Mouse (Mus musculus): ENCODE results near the gene Arrb2. TPM values are rescaled to one million over a fixed set of nuclear protein-coding genes. Genes with fewer than 3 reads are reported as not detected.

Arrb2 gene
- polyA plus RNA-seq, 1 experiment = 39.6 TPM

- Histone ChIP-seq H3K9ac (ENCODE audit: low read depth, poor library complexity, severe bottlenecking) (no peak overlapping the region), H3K9me3 (replicated peaks; ENCODE audit: control insufficient read depth, insufficient read depth, low read length, poor library complexity, severe bottlenecking) (no peaks in the 10 kb centered on the region), H3K27me3 (ENCODE audit: control insufficient read depth, insufficient read depth, low read length, poor library complexity, severe bottlenecking) (no peaks in the 10 kb centered on the region), H3K4me1 (ENCODE audit: control insufficient read depth, insufficient read depth, low read length) (peaks cover 3% of the 10 kb centered on the region), H3K4me3 (ENCODE audit: low read depth, low read length) (no peak overlapping the region), H3K27ac (ENCODE audit: insufficient read depth, low read length) (no peak overlapping the region), H3K36me3 (ENCODE audit: control insufficient read depth, insufficient read depth, low read length, poor library complexity, severe bottlenecking) (peaks cover 43% of the 10 kb centered on the region)
- TF ChIP-seq CTCF (IDR thresholded peaks at IDR 0.05; ENCODE audit: low read depth, low read length) = no peak
- TF ChIP-seq EP300 (IDR thresholded peaks at IDR 0.05; ENCODE audit: insufficient read depth, low read depth, low read length) = no peak
- TF ChIP-seq POLR2A (IDR thresholded peaks at IDR 0.05; ENCODE audit: insufficient read depth, low read length) = no peak
These were observed 6.4 kb downstream of the Arrb2 start for GRCm38 (mm10) chr11:70438728-70439374.

GRCm38 (mm10) chr11:70440637-70441036 lies 8.2 kb downstream of the Arrb2 start:
- Histone ChIP-seq H3K27ac (ENCODE audit: insufficient read depth, low read length) (no peak overlapping the region), H3K4me3 (ENCODE audit: low read depth, low read length) (no peak overlapping the region), H3K9ac (ENCODE audit: low read depth, poor library complexity, severe bottlenecking) (no peak overlapping the region), H3K9me3 (replicated peaks; ENCODE audit: control insufficient read depth, insufficient read depth, low read length, poor library complexity, severe bottlenecking) (no peaks in the 10 kb centered on the region), H3K36me3 (ENCODE audit: control insufficient read depth, insufficient read depth, low read length, poor library complexity, severe bottlenecking) (peaks cover 43% of the 10 kb centered on the region), H3K27me3 (ENCODE audit: control insufficient read depth, insufficient read depth, low read length, poor library complexity, severe bottlenecking) (no peaks in the 10 kb centered on the region), H3K4me1 (ENCODE audit: control insufficient read depth, insufficient read depth, low read length) (peaks cover 3% of the 10 kb centered on the region)
- TF ChIP-seq POLR2A (IDR thresholded peaks at IDR 0.05; ENCODE audit: insufficient read depth, low read length) = no peak
- TF ChIP-seq CTCF (IDR thresholded peaks at IDR 0.05; ENCODE audit: low read depth, low read length) = no peak
- no peak for TF ChIP-seq EP300 (IDR thresholded peaks at IDR 0.05; ENCODE audit: insufficient read depth, low read depth, low read length)

DNA sequence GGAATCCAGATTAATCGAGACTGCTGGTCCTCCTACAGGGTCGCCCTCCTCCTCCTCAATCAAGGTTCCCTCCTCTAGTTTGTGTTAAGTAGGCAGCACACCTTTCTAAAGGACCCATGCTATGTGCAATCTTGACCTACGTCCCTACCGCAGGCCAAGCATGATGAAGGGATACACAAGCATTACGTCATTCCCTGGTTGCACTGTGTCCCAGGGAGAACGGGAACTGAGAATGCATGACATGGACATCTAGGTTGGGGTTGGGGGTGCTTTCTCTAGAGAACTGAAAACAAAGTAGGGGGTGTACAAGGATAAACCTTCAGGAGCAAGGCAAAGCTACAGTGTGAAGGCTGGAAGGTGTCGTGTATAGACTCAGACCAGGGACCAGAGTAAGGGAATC lies 9.4 kb downstream of the Arrb2 start:
- no peak overlapping the region for H3K9ac ChIP-seq (ENCODE audit: low read depth, poor library complexity, severe bottlenecking)
- peaks cover 3% of the 10 kb centered on the region for H3K4me1 ChIP-seq (ENCODE audit: control insufficient read depth, insufficient read depth, low read length)
- H3K9me3 ChIP-seq (replicated peaks; ENCODE audit: control insufficient read depth, insufficient read depth, low read length, poor library complexity, severe bottlenecking) = no peaks in the 10 kb centered on the region
- no peak overlapping the region for H3K4me3 ChIP-seq (ENCODE audit: low read depth, low read length)
- H3K27me3 ChIP-seq (ENCODE audit: control insufficient read depth, insufficient read depth, low read length, poor library complexity, severe bottlenecking) = no peaks in the 10 kb centered on the region
- peaks cover 34% of the 10 kb centered on the region for H3K36me3 ChIP-seq (ENCODE audit: control insufficient read depth, insufficient read depth, low read length, poor library complexity, severe bottlenecking)
- H3K27ac ChIP-seq (ENCODE audit: insufficient read depth, low read length) = no peak overlapping the region
- TF ChIP-seq POLR2A (IDR thresholded peaks at IDR 0.05; ENCODE audit: insufficient read depth, low read length) (no peak), CTCF (IDR thresholded peaks at IDR 0.05; ENCODE audit: low read depth, low read length) (no peak), EP300 (IDR thresholded peaks at IDR 0.05; ENCODE audit: insufficient read depth, low read depth, low read length) (no peak)

DNA sequence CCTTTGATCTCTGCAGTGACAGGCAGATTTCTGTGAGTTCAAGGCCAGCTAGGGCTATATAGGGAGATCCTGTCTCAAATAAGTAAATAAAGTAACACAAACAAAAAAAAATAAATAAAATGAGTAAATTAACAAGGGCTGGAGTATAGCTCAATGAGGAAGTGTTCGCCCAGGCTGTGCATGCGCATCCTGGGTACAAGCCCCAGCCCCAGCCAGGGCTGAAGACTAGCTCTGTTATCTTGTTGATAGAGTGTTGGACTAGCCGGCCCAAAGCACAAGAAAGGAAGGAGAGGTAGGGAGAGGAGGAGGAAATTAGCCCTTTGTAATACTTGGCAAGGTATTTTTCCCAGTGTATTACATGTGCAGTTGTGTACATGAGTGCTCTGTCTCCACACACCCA lies 11.5 kb downstream of the Arrb2 start:
- H3K9ac ChIP-seq (ENCODE audit: low read depth, poor library complexity, severe bottlenecking) = no peak overlapping the region
- H3K4me1 ChIP-seq (ENCODE audit: control insufficient read depth, insufficient read depth, low read length) = no peaks in the 10 kb centered on the region
- H3K27ac ChIP-seq (ENCODE audit: insufficient read depth, low read length) = no peak overlapping the region
- H3K27me3 ChIP-seq (ENCODE audit: control insufficient read depth, insufficient read depth, low read length, poor library complexity, severe bottlenecking) = no peaks in the 10 kb centered on the region
- TF ChIP-seq POLR2A (IDR thresholded peaks at IDR 0.05; ENCODE audit: insufficient read depth, low read length) (no peak), CTCF (IDR thresholded peaks at IDR 0.05; ENCODE audit: low read depth, low read length) (no peak), EP300 (IDR thresholded peaks at IDR 0.05; ENCODE audit: insufficient read depth, low read depth, low read length) (no peak)
- no peak overlapping the region for H3K4me3 ChIP-seq (ENCODE audit: low read depth, low read length)
- peaks cover 20% of the 10 kb centered on the region for H3K36me3 ChIP-seq (ENCODE audit: control insufficient read depth, insufficient read depth, low read length, poor library complexity, severe bottlenecking)
- H3K9me3 ChIP-seq (replicated peaks; ENCODE audit: control insufficient read depth, insufficient read depth, low read length, poor library complexity, severe bottlenecking) = no peaks in the 10 kb centered on the region

DNA sequence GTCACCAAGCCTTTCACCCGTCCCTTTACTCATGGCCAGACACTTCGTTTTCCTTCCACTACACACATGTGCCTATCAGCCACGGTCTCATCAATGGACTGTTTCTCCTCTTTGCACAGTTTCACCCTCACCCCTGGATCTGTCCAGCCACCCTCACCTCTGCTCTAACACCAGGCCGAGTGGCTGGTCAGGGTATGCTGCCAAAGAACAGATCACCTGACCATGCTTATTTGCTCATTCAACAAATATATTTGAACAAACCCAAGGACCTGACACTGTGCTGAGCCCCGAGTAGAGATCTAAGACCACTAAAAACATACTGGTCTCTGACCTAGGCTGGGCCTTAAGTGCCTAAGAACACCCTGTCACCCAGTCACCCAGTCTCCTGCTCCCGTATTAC lies 12.2 kb downstream of the Arrb2 start:
- TF ChIP-seq CTCF (IDR thresholded peaks at IDR 0.05; ENCODE audit: low read depth, low read length) (no peak), EP300 (IDR thresholded peaks at IDR 0.05; ENCODE audit: insufficient read depth, low read depth, low read length) (no peak), POLR2A (IDR thresholded peaks at IDR 0.05; ENCODE audit: insufficient read depth, low read length) (no peak)
- Histone ChIP-seq H3K9ac (ENCODE audit: low read depth, poor library complexity, severe bottlenecking) (no peak overlapping the region), H3K9me3 (replicated peaks; ENCODE audit: control insufficient read depth, insufficient read depth, low read length, poor library complexity, severe bottlenecking) (no peaks in the 10 kb centered on the region), H3K4me3 (ENCODE audit: low read depth, low read length) (no peak overlapping the region), H3K27ac (ENCODE audit: insufficient read depth, low read length) (no peak overlapping the region), H3K4me1 (ENCODE audit: control insufficient read depth, insufficient read depth, low read length) (no peaks in the 10 kb centered on the region), H3K36me3 (ENCODE audit: control insufficient read depth, insufficient read depth, low read length, poor library complexity, severe bottlenecking) (peaks cover 13% of the 10 kb centered on the region), H3K27me3 (ENCODE audit: control insufficient read depth, insufficient read depth, low read length, poor library complexity, severe bottlenecking) (no peaks in the 10 kb centered on the region)

DNA sequence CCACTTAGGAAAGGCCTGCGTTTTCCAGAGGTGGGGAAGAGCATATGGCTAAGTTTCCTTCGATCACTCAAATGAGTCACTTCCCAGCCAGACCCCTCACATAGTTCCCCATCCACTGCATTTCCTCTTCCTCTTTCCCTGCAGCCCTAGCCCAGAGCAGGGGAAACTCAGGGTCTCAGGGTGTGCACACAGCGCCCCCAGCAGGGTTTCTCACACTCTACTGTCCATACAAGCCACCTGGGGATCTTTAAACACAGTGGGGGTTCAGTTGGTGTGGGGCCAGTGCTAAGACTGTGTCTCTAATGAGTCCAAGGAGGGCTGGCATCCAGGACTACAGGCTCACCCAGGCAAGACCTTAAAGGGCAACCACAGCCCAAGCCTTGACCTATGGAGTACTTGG lies 14.3 kb downstream of the Arrb2 start:
- H3K9ac ChIP-seq (ENCODE audit: low read depth, poor library complexity, severe bottlenecking) = no peak overlapping the region
- no peaks in the 10 kb centered on the region for H3K27me3 ChIP-seq (ENCODE audit: control insufficient read depth, insufficient read depth, low read length, poor library complexity, severe bottlenecking)
- no peaks in the 10 kb centered on the region; the same call in 1 of the 2 replicates for H3K36me3 ChIP-seq (ENCODE audit: control insufficient read depth, insufficient read depth, low read length, poor library complexity, severe bottlenecking)
- H3K27ac ChIP-seq (ENCODE audit: insufficient read depth, low read length) = no peak overlapping the region
- H3K4me1 ChIP-seq (ENCODE audit: control insufficient read depth, insufficient read depth, low read length) = no peaks in the 10 kb centered on the region
- H3K4me3 ChIP-seq (ENCODE audit: low read depth, low read length) = no peak overlapping the region
- no peaks in the 10 kb centered on the region for H3K9me3 ChIP-seq (replicated peaks; ENCODE audit: control insufficient read depth, insufficient read depth, low read length, poor library complexity, severe bottlenecking)
- TF ChIP-seq CTCF (IDR thresholded peaks at IDR 0.05; ENCODE audit: low read depth, low read length) = peak; percentile 38
- TF ChIP-seq EP300 (IDR thresholded peaks at IDR 0.05; ENCODE audit: insufficient read depth, low read depth, low read length) = no peak

Measured in ES-Bruce4 (cell line).